Comparison of ENCODE assay signal across 26 mouse cellular contexts in the genomic region with DNA sequence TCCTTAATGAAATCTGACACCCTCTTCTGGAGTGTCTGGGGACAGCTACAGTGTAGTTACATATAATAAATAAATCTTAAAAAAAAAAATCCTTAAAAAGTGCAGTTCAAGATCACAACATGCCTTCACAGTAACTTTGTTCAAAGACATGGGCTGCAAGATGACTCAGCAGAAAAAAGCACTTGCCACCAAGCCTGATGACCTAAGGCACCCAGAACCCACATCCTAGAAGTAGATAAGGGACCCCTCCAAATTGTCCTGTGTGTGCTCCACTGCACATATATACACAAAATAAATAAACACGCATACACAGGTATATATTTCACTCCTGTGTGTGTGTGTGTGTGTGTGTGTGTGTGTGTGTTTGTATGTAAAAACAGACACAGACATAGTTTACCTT. TPM values are rescaled to one million over a fixed set of nuclear protein-coding genes. Genes with fewer than 3 reads are reported as not detected.
"Had no signal": no experiment of that assay in that cellular context is flagged by ENCODE, and none has a peak within 500 bp of the region (broad histone marks: within the 10 kb centered on the region; RNA-seq: fewer than 3 reads in every experiment).

No protein-coding gene starts in this region.

- ATAC-seq: hindbrain, postnatal 0 days; intestine, embryonic 16.5 days; liver, embryonic 12.5 days had no signal

- H3K27me3 ChIP-seq: heart, embryonic 13.5 days; heart, embryonic 15.5 days; hindbrain, embryonic 13.5 days; hindbrain, embryonic 15.5 days; kidney, embryonic 15.5 days; limb, embryonic 13.5 days; limb, embryonic 15.5 days; liver, embryonic 12.5 days had no signal

- H3K4me3 ChIP-seq: heart, embryonic 13.5 days; heart, embryonic 15.5 days; hindbrain, embryonic 13.5 days; hindbrain, embryonic 15.5 days; kidney, embryonic 15.5 days; limb, embryonic 13.5 days; limb, embryonic 15.5 days; liver, embryonic 12.5 days had no signal

- H3K9ac ChIP-seq: heart, embryonic 13.5 days; heart, embryonic 15.5 days; hindbrain, embryonic 13.5 days; hindbrain, embryonic 15.5 days; kidney, embryonic 15.5 days; limb, embryonic 13.5 days; limb, embryonic 15.5 days; liver, embryonic 12.5 days; liver, embryonic 14.5 days had no signal

- H3K27ac ChIP-seq: heart, embryonic 13.5 days; heart, embryonic 15.5 days; hindbrain, embryonic 13.5 days; hindbrain, embryonic 15.5 days; hindbrain, postnatal 0 days; kidney, embryonic 15.5 days; kidney, postnatal 0 days; limb, embryonic 13.5 days; limb, embryonic 15.5 days; liver, embryonic 12.5 days; liver, embryonic 14.5 days had no signal

- DNase-seq: gastrocnemius, postnatal 14 days; gastrocnemius, postnatal 36 days; heart, adult 18-20 months; heart, postnatal 14 days; heart, postnatal 36 days; kidney, adult 11 months; kidney, adult 2 months; kidney, adult 9 months; kidney, postnatal 14 days; kidney, postnatal 36 days; layer of hippocampus, adult 9-11 months; layer of hippocampus, postnatal 36 days; left cerebral cortex, postnatal 4 days had no signal

- H3K36me3 ChIP-seq: heart, embryonic 13.5 days; heart, embryonic 15.5 days; hindbrain, embryonic 13.5 days; hindbrain, embryonic 15.5 days; kidney, embryonic 15.5 days; limb, embryonic 13.5 days; limb, embryonic 15.5 days; liver, embryonic 12.5 days had no signal

- H3K4me1 ChIP-seq: heart, embryonic 13.5 days; heart, embryonic 15.5 days; hindbrain, embryonic 13.5 days; hindbrain, embryonic 15.5 days; kidney, embryonic 15.5 days; limb, embryonic 15.5 days; liver, embryonic 12.5 days had no signal

RNA-seq across cellular contexts. Expression of gene Hmga2, which starts 18.4 kb away (rescaled TPM):
- total RNA-seq: gastrocnemius, postnatal 36 days; heart, adult 18-20 months; heart, postnatal 36 days; liver, adult 2 months had no signal
